ENCODE assay signal across 10 mouse cellular contexts in the genomic region with DNA sequence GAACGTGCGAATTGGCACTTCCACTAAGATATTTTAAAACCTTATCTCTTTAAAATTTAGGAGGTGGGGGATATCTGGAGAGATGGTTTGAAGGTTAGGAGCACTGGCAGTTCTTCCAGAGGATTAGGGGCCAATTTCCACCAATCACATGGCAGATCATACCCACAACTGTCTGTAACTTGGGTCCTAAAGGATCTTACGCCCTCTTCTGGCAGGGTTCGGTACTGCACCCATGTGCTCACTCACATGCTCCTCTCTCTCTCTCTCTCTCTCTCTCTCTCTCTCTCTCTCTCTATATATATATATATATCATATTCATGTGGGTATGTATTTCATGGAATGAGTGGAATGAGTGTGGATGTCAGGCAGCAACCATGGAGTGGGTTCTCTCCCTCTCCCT.
DNase-seq lines count a peak whose midpoint lies in the region; ATAC-seq and TF ChIP-seq lines count a peak whose summit lies in the region.
"Had no signal": no experiment of that assay in that cellular context is flagged by ENCODE, and none has a peak within 500 bp of the region (broad histone marks: within the 10 kb centered on the region; RNA-seq: fewer than 3 reads in every experiment).

No protein-coding gene starts in this region.

- 0 out of 2 replicates have a peak, but pooled peaks cover 3% of the 10 kb centered on the region for H3K27me3 ChIP-seq in limb, embryonic 11.5 days (ENCODE audit: control insufficient read depth, insufficient read depth, low read length)
- H3K27me3 ChIP-seq in midbrain, embryonic 13.5 days = peaks cover 34% of the 10 kb centered on the region; the same call in 1 of the 2 replicates

- H3K9ac ChIP-seq in ES-E14 (ENCODE audit: insufficient read depth, low read depth, low read length, poor library complexity, severe bottlenecking) = no peak overlapping the region
- no peak overlapping the region for H3K9ac ChIP-seq in limb, embryonic 11.5 days (ENCODE audit: low read length)
- H3K9ac ChIP-seq in midbrain, embryonic 13.5 days (replicated peaks) = no peak overlapping the region
- H3K9ac ChIP-seq: embryonic facial prominence, embryonic 15.5 days; limb, embryonic 15.5 days had no signal

- in situ Hi-C loops in ES-E14 (cut with MboI; ENCODE audit: low sequenced_read_pairs in 2 of 2, unreplicated experiment in 2 of 2) = loop anchor here (25.0 kb wide), 2 partner anchors 330 to 530 kb away; no protein-coding TSS in a partner anchor

- H3K4me3 ChIP-seq in ES-E14 (ENCODE audit: insufficient read depth in 1 of 2, low read depth in 1 of 2, low read length in 2 of 2, poor library complexity in 1 of 2, severe bottlenecking in 1 of 2) = no peak overlapping the region
- no peak overlapping the region for H3K4me3 ChIP-seq in bone marrow, adult 2 months (replicated peaks; ENCODE audit: control insufficient read depth, low read depth, low read length)
- no peak overlapping the region for H3K4me3 ChIP-seq in limb, embryonic 11.5 days (ENCODE audit: low read depth, low read length)
- H3K4me3 ChIP-seq in midbrain, embryonic 13.5 days (replicated peaks) = no peak overlapping the region
- H3K4me3 ChIP-seq: embryonic facial prominence, embryonic 15.5 days; limb, embryonic 15.5 days had no signal

- H3K36me3 ChIP-seq in ES-E14 (ENCODE audit: control insufficient read depth, insufficient read depth, low read length, poor library complexity, severe bottlenecking) = no peaks in the 10 kb centered on the region
- H3K36me3 ChIP-seq in limb, embryonic 11.5 days (ENCODE audit: control insufficient read depth, insufficient read depth, low read length) = no peaks in the 10 kb centered on the region
- no peaks in the 10 kb centered on the region for H3K36me3 ChIP-seq in midbrain, embryonic 13.5 days
- H3K36me3 ChIP-seq: embryonic facial prominence, embryonic 15.5 days; limb, embryonic 15.5 days had no signal

- TF ChIP-seq POLR2A in bone marrow, adult 2 months (IDR thresholded peaks at IDR 0.05; ENCODE audit: borderline replicate concordance, control insufficient read depth, low read depth, low read length) = no peak

- 46% methylated on average over 4 of the region's 4 CpGs for WGBS in bone marrow, adult 2 months
- 44% methylated on average over 4 of the region's 4 CpGs for WGBS in limb, embryonic 11.5 days
- 40% methylated on average over 4 of the region's 4 CpGs for WGBS in midbrain, embryonic 13.5 days

- peak; percentile 45 for TF ChIP-seq CTCF in bone marrow, adult 2 months (IDR thresholded peaks at IDR 0.05; ENCODE audit: control insufficient read depth, insufficient read depth, low read length)

- no peak for ATAC-seq in limb, embryonic 11.5 days (ENCODE audit: insufficient number of reproducible peaks, low FRiP score, low TSS enrichment, low read depth)
- no peak for ATAC-seq in midbrain, embryonic 13.5 days

- H3K9me3 ChIP-seq in ES-E14 (ENCODE audit: control insufficient read depth, insufficient read depth, low read depth, low read length) = no peaks in the 10 kb centered on the region
- H3K9me3 ChIP-seq in limb, embryonic 11.5 days (ENCODE audit: control insufficient read depth, low read length) = no peaks in the 10 kb centered on the region
- no peaks in the 10 kb centered on the region for H3K9me3 ChIP-seq in midbrain, embryonic 13.5 days
- H3K9me3 ChIP-seq: embryonic facial prominence, embryonic 15.5 days; limb, embryonic 15.5 days had no signal

- DNase-seq in layer of hippocampus, adult 11-12 months (ENCODE audit: low spot score) = peak; percentile 10
- DNase-seq in layer of hippocampus, postnatal 36 days = no peak
- DNase-seq in ES-E14 (ENCODE audit: low read depth, low spot score) = peak; percentile 24
- DNase-seq in limb, embryonic 11.5 days (ENCODE audit: low spot score) = peak; percentile 33
- no peak for DNase-seq in ovary, postnatal 14 days (ENCODE audit: low spot score)
- no peak for DNase-seq in yolk sac, embryonic 10.5 days (ENCODE audit: low spot score)

- H3K27ac ChIP-seq in ES-E14 (ENCODE audit: insufficient read depth, low read depth, low read length, poor library complexity, severe bottlenecking) = no peak overlapping the region
- H3K27ac ChIP-seq in bone marrow, adult 2 months (ENCODE audit: control insufficient read depth, insufficient read depth, low read depth, low read length, poor library complexity) = no peak overlapping the region
- H3K27ac ChIP-seq in limb, embryonic 11.5 days (replicated peaks; ENCODE audit: low read depth, low read length) = no peak overlapping the region
- H3K27ac ChIP-seq in midbrain, embryonic 13.5 days = no peak overlapping the region
- H3K27ac ChIP-seq: embryonic facial prominence, embryonic 15.5 days; limb, embryonic 15.5 days had no signal

- H3K4me1 ChIP-seq in ES-E14 (ENCODE audit: control insufficient read depth in 2 of 2, insufficient read depth in 2 of 2, low read length in 2 of 2, poor library complexity in 1 of 2) = no peaks in the 10 kb centered on the region
- no peaks in the 10 kb centered on the region for H3K4me1 ChIP-seq in bone marrow, adult 2 months (ENCODE audit: control insufficient read depth, insufficient read depth, low read length)
- H3K4me1 ChIP-seq in limb, embryonic 11.5 days (ENCODE audit: control insufficient read depth, insufficient read depth, low read length) = no peaks in the 10 kb centered on the region
- no peaks in the 10 kb centered on the region for H3K4me1 ChIP-seq in midbrain, embryonic 13.5 days (replicated peaks)
- H3K4me1 ChIP-seq: embryonic facial prominence, embryonic 15.5 days; limb, embryonic 15.5 days had no signal

- H3K4me2 ChIP-seq in limb, embryonic 11.5 days (ENCODE audit: low read depth, severe bottlenecking) = no peak overlapping the region
- H3K4me2 ChIP-seq in midbrain, embryonic 13.5 days (replicated peaks) = no peak overlapping the region
- H3K4me2 ChIP-seq: embryonic facial prominence, embryonic 15.5 days; limb, embryonic 15.5 days had no signal

TF ChIP-seq in ES-E14, 5 proteins besides CTCF, POLR2A, EP300 and RAD21:
- TF ChIP-seq HCFC1 (IDR thresholded peaks at IDR 0.05; ENCODE audit: borderline replicate concordance, insufficient read depth, low read length) (no peak), MAFK (IDR thresholded peaks at IDR 0.05; ENCODE audit: insufficient read depth, low read depth, low read length) (no peak), ZNF384 (IDR thresholded peaks at IDR 0.05; ENCODE audit: low read depth, low read length) (no peak), ZC3H11A (IDR thresholded peaks at IDR 0.05; ENCODE audit: borderline replicate concordance, low read depth, low read length) (no peak), CHD2 (IDR thresholded peaks at IDR 0.05; ENCODE audit: low read depth, low read length) (no peak)

Comparison
In these comparisons a context has a peak if more than half of its experiments do, and no peak if none do; other contexts are left out.
1. DNase-seq: peak in layer of hippocampus, adult 11-12 months (single experiment), ES-E14 (single experiment) and limb, embryonic 11.5 days (single experiment); none in layer of hippocampus, postnatal 36 days (0 of 2), ovary, postnatal 14 days (single experiment) and yolk sac, embryonic 10.5 days (single experiment).